Mouse (Mus musculus): ENCODE results near the gene Gba.

The Gba gene

DNA sequence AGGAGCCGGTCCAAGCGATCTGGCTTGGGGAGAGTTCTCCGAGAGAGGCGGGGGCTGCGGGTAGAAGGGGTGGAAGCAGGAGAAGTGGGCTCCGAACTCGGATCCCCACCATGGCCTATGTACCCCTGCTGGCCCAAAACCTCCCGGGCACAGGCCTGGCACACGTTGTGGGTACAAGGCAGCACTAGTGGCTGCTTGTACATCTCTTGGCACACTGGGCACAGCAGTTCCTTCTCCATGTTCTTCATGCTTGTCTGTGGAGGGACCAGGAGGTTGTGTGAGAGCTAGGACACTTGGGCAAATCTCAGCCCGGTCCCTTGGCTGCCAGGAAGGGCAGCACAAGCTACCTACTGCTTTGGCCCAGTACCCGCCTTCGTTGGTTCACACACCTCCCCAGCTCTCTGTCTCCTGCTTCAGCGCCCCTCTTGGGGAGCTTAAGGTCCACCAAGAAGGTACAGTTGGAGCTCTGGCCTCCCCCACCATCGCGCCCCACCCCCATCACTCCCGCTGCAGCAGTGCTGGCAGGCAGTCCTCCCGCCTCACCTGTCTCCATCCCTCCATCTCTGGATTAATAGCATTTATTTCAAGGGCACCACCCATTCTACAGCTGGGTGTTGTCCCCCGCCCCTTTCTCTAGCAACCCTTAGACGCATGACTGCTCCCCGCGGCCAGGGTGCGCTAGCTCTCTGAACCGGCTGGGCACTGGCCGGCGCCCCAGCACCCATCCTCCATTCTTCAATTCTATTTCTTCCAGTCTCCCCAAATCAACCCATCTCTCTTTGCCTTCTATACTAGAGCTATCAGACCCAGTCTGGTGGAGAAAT, 41.6 kb downstream of the Gba start:
- peak; percentile 31 to 43 for DNase-seq

- peak in 1 of 2 experiments; percentile 41 for DNase-seq
Observed at GRCm38 (mm10) chr3:89244982-89245687, 42.4 kb downstream of the Gba start.

DNA sequence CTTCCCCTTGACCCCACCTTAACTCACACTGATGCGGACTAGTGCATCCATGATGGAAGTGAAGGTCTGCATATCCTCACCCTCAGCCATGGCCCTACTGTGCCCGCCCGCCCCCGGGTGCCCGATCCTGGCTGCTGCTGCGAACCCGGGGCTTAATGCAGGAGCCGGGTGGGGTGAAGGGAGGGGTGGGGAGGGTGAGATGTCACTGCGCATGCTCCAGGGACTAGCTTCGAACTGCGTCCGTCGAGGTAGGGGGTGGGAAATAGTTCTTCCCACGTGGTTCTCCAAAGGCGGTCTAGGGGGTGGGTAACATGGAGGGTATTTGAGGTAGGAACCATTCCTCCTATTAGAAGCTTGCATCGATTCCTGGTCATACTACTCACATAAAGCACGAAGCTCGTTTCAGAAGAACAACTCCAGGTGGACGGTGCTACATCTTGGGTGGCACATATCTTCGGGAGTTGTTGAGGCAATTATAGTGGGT, 43.0 kb downstream of the Gba start, which contains the start of gene Krtcap2:
Gene Krtcap2, plus strand, starts transcription at position 279 of the 484 bp plus-strand sequence.
- peak in 1 of 2 experiments; percentile 35 for DNase-seq

- DNase-seq: peak; percentile 75 to 85
Observed at GRCm38 (mm10) chr3:89246261-89247100, 43.8 kb downstream of the Gba start, which contains the start of gene Trim46. TSS of gene Trim46 (minus strand) at chr3:89246309.

GRCm38 (mm10) chr3:89247466-89247865, 44.7 kb downstream of the Gba start:
- no peak for DNase-seq

DNA sequence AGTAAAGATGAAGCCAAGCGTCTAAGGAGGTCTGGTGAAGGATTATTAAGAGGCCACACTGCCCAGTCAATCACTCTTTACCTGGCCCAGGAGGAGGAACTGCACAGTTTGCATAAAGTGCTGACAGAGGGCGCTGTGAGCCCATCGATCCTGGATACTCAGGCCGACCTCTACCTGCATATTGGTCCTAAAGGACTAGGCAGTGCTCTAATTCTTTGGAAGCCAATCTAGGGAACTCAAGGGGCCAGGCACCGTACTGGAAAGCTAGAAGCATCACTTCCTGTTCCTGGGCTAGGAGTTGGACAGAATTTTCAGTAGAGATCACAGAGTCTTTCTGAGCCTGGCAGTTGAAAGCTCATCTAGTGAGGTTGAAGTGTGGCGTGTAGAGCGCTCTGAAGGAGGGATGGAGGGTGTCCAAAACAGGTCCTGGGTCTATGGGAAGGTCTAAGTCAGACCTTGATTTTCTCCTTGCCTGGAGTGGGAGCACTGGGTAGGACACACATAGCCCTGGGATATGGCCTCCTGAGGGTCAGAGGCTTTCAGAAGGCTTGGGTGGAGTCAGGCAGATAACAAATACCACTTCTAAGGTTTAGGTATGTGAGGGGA, 47.8 kb downstream of the Gba start:
- DNase-seq: peak; percentile 65 to 79

DNA sequence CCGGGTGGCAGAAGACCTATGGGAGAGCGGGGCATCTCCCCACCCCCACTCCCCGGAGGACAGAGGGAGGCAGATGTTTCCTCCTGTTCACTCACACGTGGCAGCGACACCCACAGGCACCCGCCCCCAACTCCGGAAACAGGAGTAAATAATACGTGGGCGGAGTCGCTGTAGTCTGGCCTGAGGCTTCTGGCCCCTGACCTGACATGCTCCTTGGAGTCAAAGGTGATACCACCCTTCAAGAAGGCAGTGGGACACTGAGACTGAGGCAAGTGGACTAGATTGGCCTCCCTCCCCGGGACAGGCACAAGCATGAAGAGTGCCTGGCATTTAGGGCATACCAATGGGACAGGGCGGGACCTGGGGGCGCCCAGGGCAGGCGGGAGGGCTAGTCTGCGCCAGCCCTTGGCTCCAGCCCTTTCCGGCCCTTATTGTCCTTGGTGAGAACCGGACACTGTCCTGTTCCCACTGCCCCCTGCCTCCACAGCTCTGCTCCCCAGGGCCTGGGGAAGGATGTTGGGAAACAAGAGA, 48.7 kb downstream of the Gba start:
- DNase-seq: peak; percentile 78 to 83

GRCm38 (mm10) chr3:89254994-89255393, 52.3 kb downstream of the Gba start:
- DNase-seq: no peak

- DNase-seq: no peak
Observed at GRCm38 (mm10) chr3:89256177-89256576, 53.4 kb downstream of the Gba start.
